Mouse (Mus musculus): Measurements from ENCODE around the gene Otulin.

The Otulin gene

DNA sequence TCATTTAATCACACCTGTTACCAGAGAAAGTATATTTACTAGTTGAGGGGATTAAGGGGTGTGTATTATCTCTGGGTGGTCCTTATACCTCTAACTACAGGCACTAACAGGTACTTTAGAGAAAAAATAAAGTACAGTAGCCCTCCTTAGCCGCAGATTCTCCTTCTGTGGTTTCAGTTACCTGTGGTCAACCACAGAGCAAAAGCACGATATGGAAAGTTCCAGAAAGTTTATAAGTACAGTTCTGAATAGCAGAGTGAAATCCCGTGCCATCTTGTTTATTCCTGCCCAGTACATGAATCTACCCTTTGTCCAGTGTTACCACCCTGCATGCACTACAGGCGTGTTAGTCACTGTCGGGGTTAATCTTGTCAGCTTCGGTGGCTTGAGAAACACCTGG, 51.6 kb downstream of the Otulin start:
- DNase-seq: no peak

DNA sequence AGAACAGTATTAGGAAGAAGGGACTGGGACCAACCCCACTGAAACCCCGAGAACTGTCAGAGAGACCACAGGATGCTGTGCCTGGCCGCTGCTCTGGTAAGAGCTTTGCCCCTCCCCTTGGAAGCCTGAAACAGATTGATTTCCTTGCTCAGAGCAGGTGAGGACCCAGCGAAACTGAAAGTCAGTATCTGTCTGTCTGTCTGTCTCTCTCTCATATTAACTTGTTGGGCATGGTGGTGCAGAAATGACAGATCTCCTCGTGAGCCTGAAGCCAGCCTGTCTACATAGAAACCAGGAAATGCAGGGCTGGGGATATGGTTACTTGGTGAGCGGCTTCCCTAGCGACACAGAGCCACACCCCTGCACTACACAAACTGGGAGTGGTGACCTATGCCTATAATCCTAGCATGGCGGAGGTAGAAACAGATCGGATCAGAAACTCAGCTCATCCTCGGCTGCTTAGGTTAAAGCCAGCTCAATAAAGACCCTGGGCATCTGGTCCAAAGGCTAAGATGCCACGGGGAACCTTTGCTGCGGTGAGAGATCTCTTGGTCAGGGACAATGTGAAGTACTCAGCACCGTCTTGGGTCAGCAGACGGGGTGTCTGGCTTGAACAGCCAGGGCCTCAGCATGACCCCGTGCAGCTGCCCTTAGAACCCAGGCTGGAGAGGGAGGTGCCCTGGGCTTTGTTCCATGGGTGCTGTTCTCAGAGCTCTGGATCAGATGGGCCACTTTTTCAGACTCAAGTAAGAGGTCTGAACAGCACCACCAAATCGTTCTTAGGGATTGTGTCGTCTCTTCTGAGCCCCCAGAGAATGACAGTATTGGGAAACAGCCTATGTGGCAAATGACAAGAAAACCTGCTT, 52.3 kb downstream of the Otulin start:
- peak; percentile 12 for DNase-seq

DNA sequence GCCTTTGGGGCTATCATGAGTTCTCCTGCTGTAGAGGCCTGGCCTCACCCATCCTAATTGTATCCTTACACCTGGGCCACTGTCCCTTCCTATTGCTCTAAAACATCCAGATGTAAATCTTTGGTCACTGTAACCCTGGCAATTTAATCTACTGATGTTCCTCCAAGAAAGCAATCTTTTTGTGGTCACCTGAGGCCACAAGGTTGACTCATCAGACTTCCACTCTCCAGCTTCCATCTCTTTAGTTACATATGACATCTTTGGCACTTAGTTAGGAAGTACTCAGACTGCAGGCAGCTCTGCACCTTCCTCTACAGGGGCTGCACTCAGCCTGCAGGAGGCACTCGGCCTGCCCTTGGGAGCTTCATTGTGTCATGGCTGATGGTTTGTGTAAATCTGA, 53.6 kb downstream of the Otulin start:
- no peak for DNase-seq

DNA sequence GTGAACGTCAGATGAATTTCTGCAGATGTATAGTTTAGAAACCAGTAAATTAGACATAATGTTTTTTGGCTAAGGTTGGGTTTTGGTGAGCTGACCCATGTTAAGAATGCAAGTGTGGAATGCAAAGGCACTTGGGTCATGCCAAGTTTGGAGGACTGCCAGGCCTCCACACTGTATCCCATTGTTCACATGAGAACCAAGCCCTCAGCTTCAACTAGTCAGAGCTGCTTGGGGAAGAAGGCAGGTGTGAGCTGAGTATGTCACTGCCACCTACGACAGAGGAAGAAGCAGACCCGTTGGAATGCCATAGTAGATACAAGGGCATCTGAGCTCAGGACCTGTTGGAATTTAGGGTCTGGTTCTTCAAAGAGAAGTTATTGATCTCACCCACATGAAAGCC, 54.6 kb downstream of the Otulin start:
- DNase-seq: peak; percentile 23

- DNase-seq: no peak
Observed at GRCm38 (mm10) chr15:27574992-27575781, 55.3 kb downstream of the Otulin start.

DNA sequence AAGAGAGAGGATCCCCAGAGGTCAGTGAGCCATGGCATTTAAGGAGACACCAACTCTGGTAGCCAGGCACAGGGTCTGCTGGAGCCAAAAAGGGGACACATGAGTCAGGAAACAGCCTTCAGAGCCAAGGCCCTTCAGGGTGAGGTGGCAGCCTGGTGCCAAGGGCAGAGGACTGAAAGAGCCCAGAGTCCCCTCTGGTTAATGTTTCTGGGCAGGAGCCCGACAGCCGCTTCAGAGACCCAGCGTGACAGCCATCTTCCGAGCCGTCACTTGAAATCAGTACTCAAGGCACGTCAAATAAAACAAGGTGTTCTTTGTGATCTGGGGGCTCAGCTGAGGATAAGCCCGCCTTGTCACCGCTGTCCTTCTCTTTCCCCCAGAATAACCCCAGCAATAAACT, 59.3 kb downstream of the Otulin start:
- DNase-seq: peak; percentile 16

DNA sequence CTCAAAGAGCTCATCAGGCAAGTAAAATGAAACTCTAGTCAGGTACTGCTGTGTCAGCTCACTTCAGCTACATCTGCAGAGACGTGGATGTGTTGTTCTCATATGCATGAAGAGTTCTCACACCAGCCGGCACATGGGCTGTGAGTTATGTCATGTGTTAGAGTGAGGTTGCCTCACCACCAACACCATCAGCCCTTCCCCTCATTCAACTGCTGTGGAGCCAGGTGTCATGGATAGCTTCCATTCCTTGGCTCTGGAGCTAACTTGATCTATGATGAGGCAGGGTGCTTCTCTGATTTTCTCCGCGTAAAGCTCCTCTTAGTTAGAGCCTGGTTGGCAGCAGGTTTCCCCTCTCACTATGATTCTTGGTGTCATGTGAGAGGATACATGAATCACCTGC, 60.1 kb downstream of the Otulin start:
- DNase-seq: no peak

- DNase-seq: no peak
Observed at GRCm38 (mm10) chr15:27569924-27570323, 60.6 kb downstream of the Otulin start.

DNA sequence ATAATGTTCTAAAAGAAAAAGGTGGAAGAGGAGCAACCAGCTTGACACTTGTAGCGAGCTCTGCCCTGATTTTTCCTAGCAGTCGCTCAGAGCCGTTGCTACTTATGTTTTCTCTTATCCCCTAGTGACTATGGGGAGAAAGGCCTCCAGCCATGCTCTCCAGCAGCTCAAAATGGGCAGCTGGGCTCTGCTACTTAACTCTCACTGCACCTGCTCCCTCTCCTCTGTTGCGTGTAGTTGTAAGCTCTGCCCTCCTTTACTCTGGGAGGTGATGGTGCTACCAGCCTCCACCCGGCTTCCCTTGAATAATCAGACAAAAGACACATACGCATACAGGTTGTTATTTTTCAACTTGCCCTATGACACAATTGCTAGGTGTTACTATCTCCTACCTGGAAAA, 62.1 kb downstream of the Otulin start:
- no peak for DNase-seq

- no peak for DNase-seq
Observed at GRCm38 (mm10) chr15:27567356-27567755, 63.1 kb downstream of the Otulin start.

DNA sequence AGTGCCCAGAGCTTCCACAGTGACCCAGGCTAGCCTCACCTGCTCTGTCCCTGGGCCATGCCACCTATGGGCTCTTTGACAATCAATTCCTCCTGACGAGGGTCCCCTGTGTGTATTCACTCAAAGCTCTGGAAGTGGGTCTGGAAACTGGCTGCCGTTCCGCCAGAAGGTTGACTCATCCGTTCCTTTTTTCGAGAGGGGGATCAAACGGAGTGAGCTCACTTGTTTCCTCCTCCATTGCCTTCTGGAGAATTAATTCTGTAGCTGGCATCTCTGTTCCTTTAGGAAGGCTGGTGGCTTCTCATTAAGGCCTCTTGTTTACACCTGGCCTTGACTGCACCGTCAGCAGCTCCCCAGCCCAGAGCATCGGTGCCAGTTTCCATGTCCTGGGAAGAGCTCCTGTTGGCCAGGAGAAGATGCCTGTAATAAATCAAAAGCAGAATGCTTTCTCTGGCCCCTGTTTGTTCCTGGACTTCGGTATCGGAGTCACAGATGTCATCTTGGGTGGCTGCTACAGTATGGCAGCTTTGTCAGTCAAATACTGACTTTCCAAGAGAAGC, 64.8 kb downstream of the Otulin start:
- DNase-seq: no peak

- no peak for DNase-seq
Observed at GRCm38 (mm10) chr15:27564106-27565100, 66.1 kb downstream of the Otulin start.

DNA sequence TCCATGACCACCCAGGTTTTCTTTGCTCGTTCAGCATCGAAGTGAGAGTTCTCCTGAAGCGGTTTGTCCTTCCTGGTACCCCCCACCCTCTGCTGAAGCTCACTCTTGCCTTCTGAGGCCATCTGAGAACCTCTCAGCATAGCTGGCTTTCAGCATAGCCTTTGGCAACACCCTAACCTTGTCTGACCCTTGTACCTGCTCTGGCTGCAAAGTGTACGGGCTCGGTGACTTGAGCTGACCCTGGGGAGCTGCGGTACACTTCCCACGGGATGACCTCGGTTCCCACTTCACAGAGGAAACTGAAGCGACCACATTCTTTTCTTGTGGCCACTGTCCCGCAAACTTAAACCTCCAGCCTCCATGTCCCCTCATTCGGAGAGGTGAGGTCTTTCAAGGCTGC, 70.2 kb downstream of the Otulin start:
- DNase-seq: no peak

DNA sequence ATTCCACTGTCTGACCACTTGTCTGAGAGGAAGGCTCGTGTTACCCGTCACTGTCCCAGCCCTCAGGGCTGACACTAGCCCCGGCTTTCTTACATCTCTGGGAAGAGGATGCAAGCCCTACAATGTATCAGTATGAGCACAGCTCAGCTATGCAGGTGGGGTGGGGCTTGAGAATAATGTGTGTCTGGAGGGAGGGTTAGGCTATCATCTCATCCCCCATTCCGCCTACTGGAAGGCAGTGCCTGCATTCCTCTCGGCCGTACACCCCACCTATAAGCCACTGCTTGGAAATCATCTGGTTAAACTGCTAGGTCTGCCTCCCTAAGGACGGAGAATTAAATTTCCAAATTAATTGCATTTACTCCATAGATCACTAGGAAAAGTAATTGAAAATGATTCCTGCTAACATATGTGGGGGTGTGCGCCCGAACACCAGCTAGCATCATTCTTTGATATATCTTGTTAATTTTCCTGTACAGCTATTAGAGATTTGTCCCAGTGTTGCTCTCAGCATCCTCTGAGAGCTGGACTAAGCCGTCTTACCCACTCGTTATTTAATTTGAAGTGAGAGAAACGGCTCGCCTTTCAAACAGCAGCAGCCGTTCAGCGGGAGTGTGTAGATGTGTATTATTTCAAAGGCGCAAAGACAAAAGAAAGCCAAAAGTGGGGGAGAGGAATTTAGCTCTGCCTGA, 71.9 kb downstream of the Otulin start:
- DNase-seq: no peak

DNA sequence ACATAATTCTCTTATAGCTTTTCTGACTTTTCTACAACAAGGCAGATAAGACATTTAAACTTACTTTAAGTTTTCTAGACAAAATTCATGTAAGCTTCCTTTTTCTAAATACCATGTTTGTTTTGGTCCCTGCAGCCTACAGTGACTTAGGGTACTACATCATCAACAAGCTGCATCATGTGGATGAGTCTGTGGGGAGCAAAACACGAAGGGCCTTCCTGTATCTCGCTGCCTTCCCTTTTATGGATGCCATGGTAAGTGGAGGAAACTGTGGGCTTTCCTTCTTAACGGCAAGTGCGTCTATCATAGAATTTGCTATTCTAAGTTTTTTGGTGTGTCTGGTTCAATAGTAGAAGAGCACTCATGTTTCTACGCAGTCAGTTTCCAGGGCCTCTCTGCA, 76.9 kb downstream of the Otulin start:
- no peak for DNase-seq

DNA sequence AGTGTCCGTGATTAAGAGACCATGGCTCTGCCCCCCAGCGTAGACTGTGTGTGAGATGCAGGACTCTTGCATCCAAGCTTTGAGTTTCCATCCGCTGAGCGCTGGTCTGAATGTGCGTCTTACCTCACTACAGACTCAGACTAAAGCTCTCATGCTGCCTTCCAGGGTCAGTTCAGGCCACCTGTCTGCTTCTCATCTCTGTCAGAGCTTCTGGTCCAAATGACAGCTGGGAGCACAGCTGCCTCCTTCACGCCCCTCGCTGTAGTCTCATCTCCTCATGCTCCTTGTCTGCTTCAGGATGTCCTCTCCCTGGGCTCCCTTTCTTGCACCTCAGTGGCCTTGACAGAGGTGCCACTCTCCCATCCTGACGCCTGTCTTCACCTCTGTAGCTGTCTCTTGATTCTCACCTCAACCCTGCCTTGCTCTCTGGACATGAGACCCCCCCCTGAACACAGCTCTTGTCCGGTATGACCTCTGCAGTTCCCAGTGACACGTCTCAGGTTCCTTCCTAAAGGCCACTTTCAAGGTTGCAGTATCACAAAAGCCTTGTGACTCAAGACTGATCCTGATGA, 78.3 kb downstream of the Otulin start:
- no peak for DNase-seq

GRCm38 (mm10) chr15:27551117-27552114, 79.1 kb downstream of the Otulin start:
- DNase-seq: no peak

GRCm38 (mm10) chr15:27550358-27550992, 80.0 kb downstream of the Otulin start:
- no peak for DNase-seq

- DNase-seq: no peak
Observed at GRCm38 (mm10) chr15:27549878-27550277, 80.6 kb downstream of the Otulin start.

DNA sequence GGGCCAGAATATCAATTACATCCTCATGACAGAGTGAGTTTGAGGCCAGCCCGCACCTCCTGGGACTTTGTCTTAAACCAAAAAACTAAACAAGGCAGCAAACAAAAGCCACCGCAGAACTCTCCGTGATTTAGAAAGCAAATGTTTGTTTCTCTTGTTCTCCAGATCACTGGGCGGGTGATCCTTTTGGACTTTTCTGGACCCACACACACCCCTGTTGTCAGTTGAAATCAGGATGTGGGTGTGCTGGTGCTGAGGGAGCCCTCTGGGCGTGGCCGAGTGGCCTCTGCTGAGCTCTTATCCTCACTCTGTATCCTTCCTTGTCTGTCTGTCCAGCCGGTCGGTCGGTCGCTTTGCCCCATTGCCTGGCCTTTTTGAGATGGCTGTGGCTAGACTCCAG, 81.4 kb downstream of the Otulin start:
- DNase-seq: no peak

Data from kidney, adult 11 months (tissue).